Mouse (Mus musculus) embryonic facial prominence, embryonic 13.5 days (tissue): ENCODE data around the gene 4933434E20Rik. TPM values are rescaled to one million over a fixed set of nuclear protein-coding genes. Genes with fewer than 3 reads are reported as not detected.

Experiments used
- ATAC-seq: fragments of 200-750 bp; cut with Nextera tagmentation; 2 replicates; pipeline ENCODE4 v1.8.0; 2017; ENCODE audit warnings: low read depth; ENCODE audit not compliant: insufficient number of reproducible peaks, insufficient read depth, low FRiP score, low TSS enrichment
- H3K27ac ChIP-seq: fragments of 300-500 bp; sonication (generic); 2 replicates; pipeline ENCODE4 v1.5.1; 2015; ENCODE audit warnings: moderate library complexity, mild to moderate bottlenecking, inconsistent platforms
- H3K27me3 ChIP-seq: fragments of 300-500 bp; sonication (generic); 2 replicates; pipeline ENCODE4 v1.6.1; 2015; ENCODE audit warnings: mild to moderate bottlenecking, inconsistent platforms
- H3K36me3 ChIP-seq: fragments of 300-500 bp; sonication (generic); 2 replicates; pipeline ENCODE4 v1.6.1; 2015; ENCODE audit warnings: mild to moderate bottlenecking, inconsistent platforms
- H3K4me1 ChIP-seq: fragments of 300-500 bp; sonication (generic); 2 replicates; pipeline ENCODE4 v1.6.1; 2015; ENCODE audit warnings: inconsistent platforms
- H3K4me2 ChIP-seq: fragments of 300-500 bp; sonication (generic); 2 replicates; pipeline ENCODE4 v1.6.1; 2015; ENCODE audit warnings: moderate library complexity, mild to moderate bottlenecking, inconsistent platforms
- H3K4me3 ChIP-seq: fragments of 300-500 bp; sonication (generic); 2 replicates; pipeline ENCODE4 v1.5.1; 2015; ENCODE audit warnings: mild to moderate bottlenecking, inconsistent platforms
- H3K9ac ChIP-seq: fragments of 300-500 bp; sonication (generic); 2 replicates; pipeline ENCODE4 v1.6.1; 2015; ENCODE audit warnings: mild to moderate bottlenecking, inconsistent platforms
- H3K9me3 ChIP-seq: fragments of 300-500 bp; sonication (generic); 2 replicates; pipeline ENCODE4 v1.6.1; 2016; ENCODE audit warnings: inconsistent platforms
- WGBS: fragments of 180-500 bp; shearing (Covaris S2); methylation state at CpG from one replicate; pipeline ENCODE4 v1.1.7; 2015; ENCODE audit warnings: mixed read lengths; 5-methylcytosine and 5-hydroxymethylcytosine counted together
- microRNA counts: library from miRNA; unstranded; fragments of <30 nt; microRNA quantifications from one replicate; lab custom pipeline; 2016
- microRNA-seq: library from miRNA; unstranded; fragments of <30 nt; microRNA quantifications from one replicate; pipeline ENCODE4, GENCODE M21; 2016
- polyA plus RNA-seq: library from polyadenylated mRNA; unstranded; fragments of >200 nt; fragmentation: Nextera tagmentation; extraction: Ambion mirVana; gene quantifications from 2 replicates; pipeline ENCODE4 v1.2.1, GENCODE M21; 2015

Gene 4933434E20Rik
- polyA plus RNA-seq, 1 experiment from 2014 or later, result 149 TPM

DNA sequence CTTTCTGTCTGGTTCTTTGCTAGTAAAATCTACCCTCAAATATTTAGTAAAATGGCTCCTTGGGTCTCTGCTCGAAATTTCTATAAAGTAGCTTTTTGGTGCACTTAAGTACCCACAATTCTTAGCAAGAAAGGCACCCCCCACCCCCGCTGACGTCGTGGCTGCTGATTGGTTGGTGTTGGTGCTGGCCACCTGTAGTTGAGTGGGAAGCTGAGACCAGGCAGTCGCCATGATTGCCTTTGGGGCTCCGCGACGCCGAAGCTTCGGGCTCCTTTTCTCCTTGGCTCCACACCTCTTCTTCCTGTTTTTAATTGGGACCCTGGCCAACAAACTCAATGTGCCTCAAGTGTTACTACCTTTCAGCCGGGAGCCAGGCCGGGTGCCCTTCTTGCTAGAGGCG, 52.5 kb downstream of the 4933434E20Rik start, which contains the start of gene Nup210l:
Nup210l (plus strand) TSS at position 195 of the 400 bp plus-strand sequence.
- no peaks in the 10 kb centered on the region for H3K9me3 ChIP-seq
- no peak for ATAC-seq
- 86% methylated on average over 13 of the region's 13 CpGs for WGBS

DNA sequence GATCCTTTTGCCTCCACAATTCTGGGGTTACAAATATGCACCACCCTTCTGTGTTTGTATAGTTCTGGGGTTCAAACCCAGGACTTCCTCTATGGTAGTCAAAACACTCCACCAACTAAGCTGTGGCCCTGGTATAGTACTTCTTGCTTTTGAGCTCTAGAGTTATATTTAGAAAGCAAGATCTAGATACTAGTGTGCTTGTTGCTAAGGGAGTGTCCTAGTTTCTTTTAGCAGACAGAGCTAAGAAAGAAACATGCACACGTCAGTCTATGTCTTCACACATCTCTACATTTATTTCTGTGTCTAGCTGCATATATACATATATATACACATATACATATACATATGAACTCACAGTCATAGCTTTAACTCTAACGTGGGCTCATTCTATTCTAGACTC, 60.3 kb downstream of the 4933434E20Rik start:
- WGBS, result 83% methylated on average over 2 of the region's 2 CpGs
- no peaks in the 10 kb centered on the region for H3K27me3 ChIP-seq
- no peaks in the 10 kb centered on the region for H3K4me1 ChIP-seq
- H3K27ac ChIP-seq, result no peak overlapping the region
- no peak overlapping the region for H3K4me3 ChIP-seq
- ATAC-seq, result no peak
- H3K9me3 ChIP-seq, result no peaks in the 10 kb centered on the region
- no peaks in the 10 kb centered on the region for H3K36me3 ChIP-seq
- H3K9ac ChIP-seq, result no peak overlapping the region
- H3K4me2 ChIP-seq, result no peak overlapping the region

More for the DNA sequence above, 52.5 kb downstream of the 4933434E20Rik start, which contains the start of gene Nup210l:
- Histone ChIP-seq H3K27ac (no peak within 1 kb of the TSS), H3K4me3 (no peak within 1 kb of the TSS), H3K27me3 (no peaks in the 10 kb centered on the region), H3K4me2 (no peak within 1 kb of the TSS), H3K36me3 (peaks cover 24% of the 10 kb centered on the region), H3K4me1 (no peaks in the 10 kb centered on the region), H3K9ac (no peak within 1 kb of the TSS)

DNA sequence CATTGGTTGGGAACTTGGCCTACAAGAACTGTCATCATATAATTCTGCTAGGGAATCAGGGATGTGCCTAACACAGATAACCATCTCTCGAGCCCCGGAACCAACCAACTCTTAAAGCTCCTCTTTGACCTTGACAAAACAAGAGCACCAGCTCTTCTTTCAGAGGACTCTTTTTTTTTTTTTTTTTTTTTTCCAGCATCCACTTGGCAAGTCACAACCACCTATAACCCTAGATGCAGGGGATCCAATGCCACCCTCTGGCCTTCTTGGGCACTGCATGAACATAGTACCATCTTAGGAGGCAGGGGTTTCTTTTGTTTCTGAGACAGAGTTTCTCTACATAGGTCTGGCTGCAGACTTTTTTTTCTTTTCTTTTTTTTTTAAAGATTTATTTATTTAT, 62.9 kb downstream of the 4933434E20Rik start:
- no peak for ATAC-seq
- WGBS, result 85% methylated on average over 2 of the region's 2 CpGs
- H3K36me3 ChIP-seq, result no peaks in the 10 kb centered on the region

DNA sequence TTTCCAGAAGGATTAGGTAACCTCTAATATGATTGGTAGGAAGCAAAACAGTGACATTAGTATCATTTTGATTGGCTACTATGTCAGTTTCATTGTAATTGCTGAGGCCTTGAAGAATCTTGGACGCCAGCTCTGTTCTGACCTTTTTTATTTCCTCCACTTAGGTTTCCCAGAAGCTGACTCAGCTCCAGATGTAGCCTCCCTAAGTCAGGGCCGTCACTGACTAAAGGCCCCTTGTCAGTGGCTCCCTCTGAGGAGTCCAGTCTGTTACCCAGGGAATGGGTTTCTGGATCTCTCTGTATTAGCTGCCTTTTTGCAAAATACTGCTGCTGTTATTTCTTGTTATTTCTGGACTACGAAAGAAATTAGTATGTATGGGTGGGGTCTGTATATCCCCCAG, 64.1 kb downstream of the 4933434E20Rik start:
- ATAC-seq, result no peak
- no peak overlapping the region for H3K4me3 ChIP-seq
- H3K27ac ChIP-seq, result no peak overlapping the region
- 67% methylated on average over 3 of the region's 3 CpGs for WGBS
- H3K27me3 ChIP-seq, result no peaks in the 10 kb centered on the region
- H3K4me2 ChIP-seq, result no peak overlapping the region
- no peak overlapping the region for H3K9ac ChIP-seq
- H3K4me1 ChIP-seq, result no peaks in the 10 kb centered on the region
- H3K36me3 ChIP-seq, result no peaks in the 10 kb centered on the region
- no peaks in the 10 kb centered on the region for H3K9me3 ChIP-seq

More for the DNA sequence above, 62.9 kb downstream of the 4933434E20Rik start:
- Histone ChIP-seq H3K4me1 (no peaks in the 10 kb centered on the region), H3K9ac (no peak overlapping the region), H3K9me3 (no peaks in the 10 kb centered on the region), H3K27me3 (no peaks in the 10 kb centered on the region), H3K4me2 (no peak overlapping the region), H3K27ac (no peak overlapping the region), H3K4me3 (no peak overlapping the region)

MicroRNA genes within 50 kb of the gene (microRNA counts, 519-probe panel; counts per million panel counts)
- microRNA mmu-miR-190b (lab: Ali Mortazavi, UCI), result 3,591 counts per million, percentile 80 among the panel's probes with 10 or more counts

Small RNA genes within 50 kb of the gene (microRNA-seq; reads per million reads assigned to microRNA genes)
- gene Mir190b (18.7 reads per million, percentile 34 among the genes with 10 or more reads in this experiment), gene Mir7669 (not detected)

Other genes with a start within 250 kb of the 4933434E20Rik start
- gene She, start 220.3 kb upstream of the 4933434E20Rik start, polyA plus RNA-seq, result 2.8 and 3.2 TPM in 2 replicates
- gene Il6ra, start 138.4 kb upstream of the 4933434E20Rik start, polyA plus RNA-seq, result 0.83 and 1.6 TPM in 2 replicates
- 16.8 and 17.8 TPM in 2 replicates for gene Atp8b2, start 88.1 kb upstream of the 4933434E20Rik start, polyA plus RNA-seq
- 169 and 173 TPM in 2 replicates for gene Hax1, start 52.9 kb upstream of the 4933434E20Rik start, polyA plus RNA-seq
- 231 and 255 TPM in 2 replicates for gene Ubap2l, start 992 bp downstream of the 4933434E20Rik start, polyA plus RNA-seq
- 496 and 525 TPM in 2 replicates for gene Tpm3, start 21.0 kb downstream of the 4933434E20Rik start, polyA plus RNA-seq
- gene Nup210l, start 52.5 kb downstream of the 4933434E20Rik start, polyA plus RNA-seq, result 0.30 and 0.44 TPM in 2 replicates
- 1,327 and 1,965 TPM in 2 replicates for gene Rps27, start 162.0 kb downstream of the 4933434E20Rik start, polyA plus RNA-seq
- 35.4 and 38.9 TPM in 2 replicates for gene Rab13, start 162.1 kb downstream of the 4933434E20Rik start, polyA plus RNA-seq
- gene Jtb, start 180.0 kb downstream of the 4933434E20Rik start, polyA plus RNA-seq, result 107 and 113 TPM in 2 replicates
- 8.9 and 9.1 TPM in 2 replicates for gene Creb3l4, start 191.9 kb downstream of the 4933434E20Rik start, polyA plus RNA-seq
- gene Slc39a1, start 196.5 kb downstream of the 4933434E20Rik start, polyA plus RNA-seq, result 86.2 and 92.6 TPM in 2 replicates
- 25.9 and 26.9 TPM in 2 replicates for gene Crtc2, start 202.5 kb downstream of the 4933434E20Rik start, polyA plus RNA-seq
- 4.9 and 5.6 TPM in 2 replicates for gene Dennd4b, start 213.5 kb downstream of the 4933434E20Rik start, polyA plus RNA-seq
- 19.0 and 24.5 TPM in 2 replicates for gene Gatad2b, start 241.5 kb downstream of the 4933434E20Rik start, polyA plus RNA-seq